Comparison of ENCODE assay signal across 8 mouse cellular contexts in genomic region chr3:89960469-89960868, GRCm38 (mm10). TPM values are rescaled to one million over a fixed set of nuclear protein-coding genes. Genes with fewer than 3 reads are reported as not detected.
A peak's percentile ranks its signal among the peaks of the same experiment; 100 is the strongest.
DNase-seq lines count a peak whose midpoint lies in the region; ATAC-seq lines count a peak whose summit lies in the region.

No protein-coding gene starts in this region.

- H3K9ac ChIP-seq in intestine, embryonic 16.5 days (ENCODE audit: low read depth, low read length), result peak overlapping the region; percentile 77

- H3K4me2 ChIP-seq in intestine, embryonic 16.5 days (ENCODE audit: low read depth, low read length), result peak overlapping the region; percentile 99

- H3K4me3 ChIP-seq in intestine, embryonic 16.5 days (ENCODE audit: low read length), result peak overlapping the region; percentile 68
- peak overlapping the region; percentile 80 for H3K4me3 ChIP-seq in midbrain, embryonic 10.5 days

- H3K27ac ChIP-seq in intestine, embryonic 16.5 days (ENCODE audit: low read length), result no peak overlapping the region
- H3K27ac ChIP-seq in midbrain, embryonic 10.5 days (replicated peaks), result peak overlapping the region; percentile 83

- peak; percentile 90 for ATAC-seq in intestine, embryonic 16.5 days

- no peaks in the 10 kb centered on the region for H3K9me3 ChIP-seq in intestine, embryonic 16.5 days (ENCODE audit: control insufficient read depth, low read length)
- H3K9me3 ChIP-seq in midbrain, embryonic 10.5 days (replicated peaks), result no peaks in the 10 kb centered on the region

- H3K36me3 ChIP-seq in intestine, embryonic 16.5 days (ENCODE audit: control insufficient read depth, insufficient read depth, low read length), result no peaks in the 10 kb centered on the region
- peaks cover 51% of the 10 kb centered on the region for H3K36me3 ChIP-seq in midbrain, embryonic 10.5 days

- H3K4me1 ChIP-seq in intestine, embryonic 16.5 days (ENCODE audit: control insufficient read depth, insufficient read depth, low read length), result peaks cover 25% of the 10 kb centered on the region
- H3K4me1 ChIP-seq in midbrain, embryonic 10.5 days, result peaks cover 62% of the 10 kb centered on the region

- intact Hi-C loops in left cerebral cortex, postnatal 25 days (cut with DNase I), result loop anchor here (2.0 to 5.0 kb wide), 2 partner anchors 92 to 638 kb away; partner anchors contain the start of genes Efna3 and Ubap2l

- DNase-seq in adrenal gland, adult 18-20 months (ENCODE audit: low spot score in 2 of 2), result peak; percentile 89
- DNase-seq in embryo, embryonic 10.5 days (ENCODE audit: low spot score), result peak; percentile 94
- peak; percentile 89 to 93 for DNase-seq in gastrocnemius, postnatal 4 days (ENCODE audit: low spot score in 2 of 2)
- peak; percentile 96 to 98 for DNase-seq in left cerebral cortex, postnatal 25 days (ENCODE audit: low spot score in 2 of 2)
- peak; percentile 92 for DNase-seq in midbrain, embryonic 10.5 days (ENCODE audit: low spot score)
- DNase-seq in right cerebral cortex, postnatal 36 days (ENCODE audit: low spot score in 2 of 2), result peak; percentile 93 to 96
- peak; percentile 91 to 93 for DNase-seq in urinary bladder, postnatal 4 days (ENCODE audit: low spot score in 2 of 2)

- under 1% methylated on average over 30 of the region's 30 CpGs for WGBS in intestine, embryonic 16.5 days
- 0% methylated on average over 30 of the region's 30 CpGs for WGBS in midbrain, embryonic 10.5 days

- H3K27me3 ChIP-seq in intestine, embryonic 16.5 days (replicated peaks; ENCODE audit: control insufficient read depth, insufficient read depth, low read length), result no peaks in the 10 kb centered on the region
- no peaks in the 10 kb centered on the region for H3K27me3 ChIP-seq in midbrain, embryonic 10.5 days (ENCODE audit: low read depth, poor library complexity, severe bottlenecking)

RNA-seq across cellular contexts. Expression of gene Atp8b2, which starts 2.8 kb away (rescaled TPM):
- 10 to 100 TPM; 26.5 to 39.9 TPM for total RNA-seq in adrenal gland, adult 18-20 months (2021)
- total RNA-seq in gastrocnemius, postnatal 4 days (2021), result 10 to 100 TPM; 64.6 to 67.7 TPM
- 6.2 and 6.9 TPM in 2 replicates for polyA plus RNA-seq in intestine, embryonic 16.5 days (2015; fragmentation: Nextera tagmentation; extraction: Ambion mirVana)
- 100 to 1,000 TPM in 1 of 2 experiments, 10 to 100 TPM in 1; 93.5 to 110 TPM for total RNA-seq in left cerebral cortex, postnatal 25 days (2021)
- polyA plus RNA-seq in midbrain, embryonic 10.5 days (2016; fragmentation: Nextera tagmentation; extraction: Ambion mirVana), result 12.4 and 12.9 TPM in 2 replicates

RNA-seq across cellular contexts. Expression of gene Hax1, which starts 38.1 kb away (rescaled TPM):
- total RNA-seq in adrenal gland, adult 18-20 months (2021), result 100 to 1,000 TPM; 150 to 153 TPM
- 10 to 100 TPM; 57.0 to 57.6 TPM for total RNA-seq in gastrocnemius, postnatal 4 days (2021)
- 124 and 135 TPM in 2 replicates for polyA plus RNA-seq in intestine, embryonic 16.5 days (2015; fragmentation: Nextera tagmentation; extraction: Ambion mirVana)
- total RNA-seq in left cerebral cortex, postnatal 25 days (2021), result 100 to 1,000 TPM in 1 of 2 experiments, 10 to 100 TPM in 1; 99.7 to 104 TPM
- 172 and 182 TPM in 2 replicates for polyA plus RNA-seq in midbrain, embryonic 10.5 days (2016; fragmentation: Nextera tagmentation; extraction: Ambion mirVana)

RNA-seq across cellular contexts. Expression of gene Il6ra, which starts 47.5 kb away (rescaled TPM):
- total RNA-seq in adrenal gland, adult 18-20 months (2021), result 10 to 100 TPM in 1 of 2 experiments, 1 to 10 TPM in 1; 7.8 to 13.9 TPM
- 1 to 10 TPM; 3.8 to 4.2 TPM for total RNA-seq in gastrocnemius, postnatal 4 days (2021)
- 3.0 and 3.4 TPM in 2 replicates for polyA plus RNA-seq in intestine, embryonic 16.5 days (2015; fragmentation: Nextera tagmentation; extraction: Ambion mirVana)
- 1 to 10 TPM; 4.7 to 5.0 TPM for total RNA-seq in left cerebral cortex, postnatal 25 days (2021)
- polyA plus RNA-seq in midbrain, embryonic 10.5 days (2016; fragmentation: Nextera tagmentation; extraction: Ambion mirVana), result 0.39 and 0.52 TPM in 2 replicates
